Mouse (Mus musculus) liver, adult (tissue): ENCODE results near the gene Fam131a.

ENCODE experiments used
- GATA4 ChIP-seq: IDR thresholded peaks from 2 replicates; pipeline ENCODE4 v1.6.1; 2014; ENCODE audit warnings: mild to moderate bottlenecking, low read length; ENCODE audit not compliant: insufficient replicate concordance

Fam131a gene

GRCm38 (mm10) chr16:20706407-20707055, 13.5 kb downstream of the Fam131a start:
- TF ChIP-seq GATA4 = no peak

DNA sequence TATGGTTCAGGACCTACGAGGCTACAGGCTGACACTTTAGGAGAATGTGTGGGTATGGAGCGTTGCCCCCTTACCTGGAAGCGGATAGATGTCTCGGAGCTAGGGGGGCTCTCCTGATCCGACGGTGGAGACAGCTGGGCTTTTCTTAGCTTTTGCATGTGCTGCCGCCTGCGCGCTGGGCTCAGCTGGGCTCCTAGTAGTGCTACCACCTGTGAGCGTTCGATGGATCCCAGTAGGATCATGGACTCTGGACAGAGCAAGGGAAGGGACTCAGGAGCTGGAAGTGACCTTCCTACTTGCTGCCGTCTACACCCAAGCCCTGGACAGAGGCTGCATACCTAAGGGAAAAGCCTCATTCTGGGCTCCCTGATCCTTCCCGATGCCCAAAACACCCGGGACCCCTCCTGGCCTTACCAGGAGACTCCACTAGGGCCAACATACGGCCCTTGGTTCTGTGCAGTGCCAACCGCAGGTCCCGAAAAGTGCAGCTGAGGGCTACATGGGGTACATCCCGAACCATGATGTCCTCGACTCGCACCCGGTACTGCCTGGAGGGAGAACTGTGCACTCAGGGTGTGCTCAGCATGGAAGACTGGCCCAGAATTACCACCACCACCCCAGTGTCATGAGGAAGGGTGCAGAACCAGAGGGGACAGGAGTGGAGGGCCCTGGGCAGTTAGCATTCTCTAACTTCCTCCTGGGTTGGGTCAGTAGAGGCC, 15.3 kb downstream of the Fam131a start:
- TF ChIP-seq GATA4 = no peak

DNA sequence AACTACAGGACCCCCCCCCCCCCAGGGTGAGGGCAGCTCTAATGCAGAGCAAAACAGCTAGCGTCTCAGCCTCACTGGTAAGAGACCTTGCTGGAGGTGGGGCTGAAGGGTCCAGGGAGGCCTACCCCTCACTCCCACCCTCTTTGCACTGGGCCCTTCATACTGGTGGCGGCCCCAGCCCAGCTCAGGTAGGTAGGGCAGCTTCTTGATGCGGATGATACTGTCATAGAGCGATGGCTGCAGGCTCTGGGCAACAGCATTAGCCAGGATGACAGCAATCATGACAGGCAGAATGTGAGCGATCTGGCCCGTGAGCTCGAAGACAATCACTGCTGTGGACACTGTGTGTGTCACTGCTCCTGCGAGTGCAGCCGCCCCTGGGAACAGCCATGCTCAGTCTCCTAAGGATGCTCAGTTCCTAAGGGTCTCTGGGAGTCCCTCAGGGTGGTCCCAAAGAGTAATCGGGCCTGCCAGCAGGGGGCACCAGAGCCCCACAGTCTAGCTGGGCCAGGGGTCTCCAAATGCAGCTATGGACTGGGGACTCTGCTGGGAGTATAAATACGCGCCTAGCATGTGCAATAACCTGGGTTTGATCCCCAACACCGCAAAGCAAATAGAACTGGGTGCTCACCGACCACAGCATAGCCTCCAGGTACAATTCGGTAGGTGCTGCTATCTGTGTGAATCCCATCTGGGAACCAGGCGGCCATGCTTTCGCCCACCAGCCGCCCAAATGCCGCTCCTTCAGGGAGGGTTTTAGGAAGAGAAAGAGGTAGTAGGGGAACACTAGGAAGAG, 16.1 kb downstream of the Fam131a start:
- no peak for TF ChIP-seq GATA4

DNA sequence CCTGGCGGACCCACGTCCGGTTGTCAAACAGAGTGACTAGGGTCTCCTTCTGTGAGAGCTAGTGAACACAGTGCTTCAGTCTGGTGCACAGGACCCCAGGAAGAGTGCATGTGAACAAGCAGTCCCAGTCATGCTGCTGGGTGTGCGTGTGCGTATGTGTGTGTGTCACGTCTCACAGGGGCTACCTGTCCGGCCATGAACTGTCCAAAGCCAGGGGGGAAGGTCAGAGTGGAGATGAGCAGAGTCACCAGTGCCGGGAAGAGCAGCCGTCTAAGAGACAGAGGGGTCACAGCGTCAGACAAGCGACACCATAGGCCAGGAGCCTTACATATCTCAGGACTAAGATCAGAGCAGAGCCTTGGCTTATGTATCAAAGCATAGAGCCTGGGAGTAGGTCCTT, 17.3 kb downstream of the Fam131a start:
- no peak for TF ChIP-seq GATA4

- no peak for TF ChIP-seq GATA4
Observed at GRCm38 (mm10) chr16:20710810-20711209, 17.8 kb downstream of the Fam131a start.

DNA sequence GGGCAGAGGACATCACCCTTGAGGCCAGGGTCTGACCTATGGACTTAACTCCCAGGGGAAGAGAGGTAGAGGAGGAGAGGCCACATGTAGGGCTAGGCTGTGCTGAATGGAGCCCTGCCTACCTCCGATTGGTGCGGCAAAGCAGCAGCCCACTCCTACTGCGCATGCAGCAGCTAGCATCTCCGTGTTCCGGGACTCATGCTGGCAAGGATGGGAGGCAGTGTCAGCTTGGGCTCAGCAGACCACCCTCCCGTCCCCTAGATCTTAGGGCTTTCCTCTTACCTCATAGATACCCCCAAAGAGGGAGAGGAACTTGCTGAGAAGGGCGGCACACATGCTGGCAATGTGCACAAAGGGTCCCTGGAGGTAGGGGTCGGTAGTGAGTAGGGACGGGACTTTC, 19.1 kb downstream of the Fam131a start:
- TF ChIP-seq GATA4 = no peak

DNA sequence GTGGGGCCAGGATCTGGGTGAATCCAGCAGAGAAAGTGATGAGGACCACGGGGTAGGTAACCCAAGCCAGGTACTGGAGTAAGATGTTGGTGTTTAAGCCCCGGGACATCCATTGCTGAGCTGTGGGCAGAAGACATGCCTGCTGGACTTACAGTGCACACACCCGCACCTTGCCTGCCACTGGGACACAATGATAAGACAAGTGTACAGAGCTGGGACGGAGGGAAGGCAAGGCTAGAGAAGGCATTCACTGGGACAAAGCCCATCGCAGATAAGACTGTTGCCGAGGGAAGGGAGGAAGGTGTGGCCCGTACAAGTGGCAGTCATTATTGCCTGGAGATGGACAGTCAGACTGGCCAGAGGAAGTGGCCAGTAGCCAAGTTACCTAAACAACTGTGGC, 19.8 kb downstream of the Fam131a start:
- TF ChIP-seq GATA4 = no peak

DNA sequence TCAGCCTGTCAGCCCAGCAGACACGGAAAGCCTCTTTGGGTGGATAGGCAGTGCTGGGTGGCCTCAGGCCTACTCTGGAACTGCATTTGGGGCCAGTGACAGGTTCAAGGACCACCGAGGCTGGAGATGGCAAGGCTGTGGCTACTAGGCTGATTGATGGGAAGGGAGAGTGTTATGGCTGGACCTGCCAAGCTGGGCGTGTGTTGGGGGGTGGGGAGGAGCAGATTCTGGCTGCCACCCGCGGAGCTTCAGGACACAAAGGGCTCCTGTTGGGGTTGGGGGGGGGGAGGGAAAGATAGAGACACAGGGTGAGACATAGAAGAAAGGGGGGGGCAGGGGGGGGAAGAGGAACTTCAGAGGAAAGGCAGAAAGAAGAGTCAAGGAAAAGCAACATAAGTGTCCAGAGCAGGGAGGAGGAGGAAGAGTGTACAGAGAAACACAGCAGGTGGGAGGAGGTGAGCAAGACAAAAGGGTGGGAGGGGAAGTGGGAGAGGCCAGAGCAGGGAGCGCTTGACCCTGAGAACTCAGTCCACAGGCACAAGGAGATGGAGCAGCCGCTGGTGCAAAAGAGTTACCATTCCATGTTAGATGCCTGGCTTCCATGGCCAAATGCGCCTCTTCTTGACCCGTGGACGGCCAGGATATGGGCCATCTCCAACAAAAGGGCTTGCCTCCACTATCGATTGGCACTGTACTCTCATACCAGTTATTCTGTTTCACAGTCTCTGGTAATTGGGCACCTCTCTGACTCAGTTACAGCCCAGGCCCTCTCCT, 21.5 kb downstream of the Fam131a start:
- no peak for TF ChIP-seq GATA4

- TF ChIP-seq GATA4 = no peak
Observed at GRCm38 (mm10) chr16:20715161-20715560, 22.1 kb downstream of the Fam131a start.

DNA sequence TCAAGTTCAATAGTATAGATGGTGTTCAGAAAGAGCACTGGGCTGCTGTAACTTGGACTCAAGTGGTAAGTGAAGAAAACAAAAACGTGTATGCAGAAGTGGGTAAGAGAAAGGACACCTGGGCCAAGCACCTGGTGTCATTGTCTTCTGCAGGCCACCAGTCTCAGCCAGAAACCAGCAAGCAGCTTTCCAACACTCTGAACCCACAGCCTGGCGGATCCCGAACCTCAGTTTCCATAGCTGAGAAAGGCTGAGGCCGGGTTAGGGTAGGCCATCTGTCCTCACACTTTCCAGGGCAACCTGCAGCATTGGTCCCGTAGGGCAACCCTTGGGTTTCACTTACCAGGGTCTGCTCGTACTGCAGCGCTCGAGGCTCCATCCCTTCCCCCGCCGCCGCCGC, 22.5 kb downstream of the Fam131a start:
- TF ChIP-seq GATA4 = no peak

DNA sequence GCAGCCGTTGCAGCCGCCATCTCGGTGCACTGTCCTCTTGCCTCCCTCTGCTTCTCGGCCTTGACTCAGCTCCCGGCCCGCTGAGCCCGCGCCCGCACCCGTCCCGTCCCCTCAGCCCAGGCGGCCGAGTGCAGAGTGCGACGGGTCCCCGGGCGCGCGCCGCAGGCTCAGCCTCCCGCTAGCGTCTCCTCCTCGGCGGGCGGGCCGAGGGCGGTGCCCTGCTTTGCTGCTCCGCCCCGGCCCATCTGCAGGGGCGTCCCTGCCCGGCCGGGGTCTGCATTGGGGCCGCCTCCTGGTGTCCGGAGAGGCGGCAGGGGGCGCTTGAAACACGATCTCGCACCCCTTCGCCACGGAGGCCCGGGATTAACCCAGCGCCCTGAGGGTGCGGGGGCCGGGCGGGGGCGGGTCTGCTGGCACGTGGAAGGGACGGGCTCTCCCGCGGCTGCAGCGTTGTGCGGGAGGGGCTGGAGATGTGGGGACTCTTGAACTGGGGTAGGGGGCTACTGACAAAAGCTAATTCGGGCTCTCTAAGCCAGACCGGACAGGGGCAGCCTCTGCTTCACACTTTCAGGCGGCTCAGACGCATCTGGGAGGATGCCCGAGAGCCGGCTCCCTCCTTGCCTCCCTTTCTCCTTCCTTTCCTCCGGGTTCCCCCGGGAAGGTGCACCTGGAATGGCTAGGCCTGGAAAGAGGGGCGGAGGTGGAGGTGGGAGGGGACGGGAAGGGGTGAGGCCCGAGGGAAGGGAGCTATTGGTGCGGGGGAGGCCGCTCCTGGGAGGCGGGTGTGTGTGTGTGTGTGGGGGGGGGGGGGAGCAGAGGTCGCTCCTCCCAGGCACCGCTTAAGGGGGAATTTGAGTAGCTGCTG, 23.2 kb downstream of the Fam131a start:
- no peak; the same call in 1 of the 2 replicates for TF ChIP-seq GATA4

GRCm38 (mm10) chr16:20716841-20717180, 23.8 kb downstream of the Fam131a start:
- TF ChIP-seq GATA4 = no peak

DNA sequence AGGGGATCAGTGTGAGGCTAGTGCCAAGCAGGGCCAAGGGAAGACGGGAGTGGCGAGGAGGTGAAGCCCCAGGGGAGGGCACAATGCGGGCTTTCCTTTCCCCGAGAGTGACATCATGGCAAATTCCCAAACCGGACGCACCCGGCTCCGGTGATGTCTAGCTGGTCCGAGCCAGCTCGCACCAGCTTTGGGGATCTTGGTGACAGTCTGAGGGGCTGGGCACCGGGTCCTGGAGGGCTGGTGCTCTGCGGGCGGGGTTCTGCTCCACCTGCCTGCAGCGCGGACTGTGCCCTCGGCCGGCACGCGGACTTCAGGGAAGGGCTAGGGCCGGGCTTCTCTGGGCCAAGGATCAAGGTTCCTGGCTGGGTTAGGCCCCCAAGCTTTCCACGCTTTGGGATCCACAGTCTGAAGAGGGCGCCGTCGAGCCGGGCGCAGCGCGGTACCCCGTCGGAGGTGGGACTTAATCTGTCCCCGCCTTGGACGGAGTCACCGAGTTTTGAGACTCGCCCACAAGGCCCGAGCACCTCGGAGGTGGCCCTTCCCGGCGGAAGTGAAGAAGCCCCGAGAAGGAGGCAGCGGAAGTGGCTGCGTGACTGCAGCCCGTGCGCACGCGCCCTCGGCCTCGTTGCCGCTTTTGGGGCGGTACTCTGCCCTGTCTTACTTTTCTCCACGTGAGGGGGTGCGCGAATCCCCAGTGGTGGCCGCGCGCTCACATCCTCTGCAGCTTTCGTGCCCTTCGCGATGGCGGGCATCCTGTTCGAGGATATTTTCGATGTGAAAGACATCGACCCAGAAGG, 24.3 kb downstream of the Fam131a start, which contains the start of the genes Polr2h and Clcn2:
Gene Polr2h (plus strand): TSS at position 485 of the 797 bp plus-strand sequence.
Gene Clcn2 (minus strand): TSS at position 566 of the 797 bp plus-strand sequence.
- peak; percentile 25; the same call in 1 of the 2 replicates for TF ChIP-seq GATA4
